Mouse (Mus musculus): ENCODE measurements at regions not wholly inside any gene's neighbourhood (a gene's known extent, or its start where the extent isn't known, plus 50 kb on each side); places are given as distances from the start of the nearest gene placed in this dataset.

DNA sequence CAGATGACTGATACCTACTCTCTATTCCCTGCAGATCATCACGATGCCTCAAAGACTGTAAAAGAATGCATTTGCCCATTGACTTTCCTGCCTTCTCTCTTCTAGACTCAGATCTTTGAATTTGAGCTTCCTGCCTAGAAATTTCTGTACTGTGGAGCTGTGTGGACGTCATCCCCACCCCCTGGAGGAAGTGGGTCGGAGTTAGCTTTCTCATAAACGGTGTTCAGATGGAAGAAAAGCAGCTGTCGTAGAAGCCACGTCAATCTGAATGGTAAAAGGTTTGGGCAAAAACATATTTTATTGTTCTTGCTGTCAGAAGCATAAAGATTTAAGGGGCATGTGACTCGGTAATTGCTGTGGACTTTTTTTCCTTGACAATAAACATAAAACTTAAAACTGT lies 154.6 kb upstream of the Mvb12b start:
- no peak for DNase-seq (ENCODE audit: low read depth, low spot score)

DNA sequence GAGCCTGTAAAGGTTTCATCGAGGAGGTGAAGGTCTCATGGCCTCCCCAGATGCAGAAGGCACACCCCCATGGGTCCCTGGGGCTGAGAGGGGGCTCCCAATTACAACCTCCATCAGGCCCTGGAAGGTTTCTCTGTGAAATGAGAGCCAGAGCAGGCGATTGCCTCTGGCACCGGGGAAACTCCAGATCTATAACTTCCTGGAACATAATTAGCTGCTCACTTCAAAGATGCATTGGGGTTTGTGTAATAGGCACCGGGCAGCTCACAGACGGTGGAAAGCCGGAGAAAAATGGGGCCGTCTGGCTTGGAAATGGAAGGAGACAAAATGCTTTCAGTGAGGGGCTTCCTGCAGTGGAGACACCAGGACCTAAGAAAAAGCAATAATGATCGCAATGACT lies 151.2 kb upstream of the Mvb12b start:
- no peak for DNase-seq (ENCODE audit: low read depth, low spot score)

DNA sequence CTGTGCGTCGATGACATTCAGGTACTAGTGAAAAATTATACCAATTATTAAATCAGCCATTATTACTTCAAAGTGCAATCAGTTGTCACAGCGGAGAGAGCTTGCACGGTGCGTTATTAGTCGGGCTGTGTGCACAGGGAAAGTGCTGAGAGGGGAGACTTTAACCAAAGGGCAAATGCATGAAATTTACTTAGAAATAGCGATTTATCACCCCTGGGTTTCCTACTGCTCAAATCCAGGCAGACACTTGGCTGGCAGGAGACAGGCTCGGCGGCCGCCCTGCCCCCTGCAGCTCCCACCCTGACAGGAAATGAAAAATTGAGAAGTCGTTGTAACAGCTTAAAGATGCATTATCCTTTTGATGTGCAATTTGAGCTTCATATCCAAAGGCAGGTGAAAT lies 145.5 kb upstream of the Mvb12b start:
- no peak for DNase-seq (ENCODE audit: low read depth, low spot score)

DNA sequence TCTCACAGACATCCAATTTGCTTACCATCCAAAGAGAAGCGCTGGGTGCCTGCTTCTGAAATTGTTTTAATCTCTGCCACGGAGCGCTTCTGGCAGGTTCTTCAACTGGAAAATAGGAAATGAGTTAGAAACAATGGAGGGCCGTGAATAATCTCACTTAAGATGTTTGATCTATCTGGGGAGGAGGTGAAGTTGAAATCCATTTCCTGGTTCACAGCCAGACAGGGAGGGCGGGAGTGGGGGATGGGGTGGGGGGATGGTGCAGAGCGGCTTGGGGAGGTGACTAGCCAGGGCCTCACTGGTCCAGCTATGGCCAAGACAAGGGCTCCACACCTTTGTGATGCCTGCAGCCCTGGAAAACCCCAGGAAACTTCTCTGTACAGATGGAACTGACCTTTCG lies 143.7 kb upstream of the Mvb12b start:
- DNase-seq (ENCODE audit: low read depth, low spot score) = no peak

DNA sequence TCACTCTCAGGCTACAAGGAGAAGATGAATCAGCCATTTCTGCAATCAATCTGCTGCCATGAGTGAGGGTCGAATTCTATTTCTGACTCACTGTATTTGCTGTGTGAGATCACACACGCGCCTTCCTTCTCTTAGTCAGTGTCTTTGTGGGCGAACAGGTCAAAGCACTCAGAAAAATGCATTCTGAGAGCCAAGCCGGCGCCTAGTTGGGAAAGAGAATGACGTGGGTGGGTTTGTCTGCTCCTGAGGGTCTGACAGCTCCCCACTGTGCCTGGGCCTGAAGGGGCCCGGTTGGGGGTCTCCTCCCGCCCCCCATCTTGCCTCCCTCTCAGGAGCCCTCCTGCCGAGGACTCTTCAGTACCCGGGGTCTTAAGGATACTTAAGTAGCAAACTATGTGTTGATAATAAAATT lies 143.3 kb upstream of the Mvb12b start:
- DNase-seq (ENCODE audit: low read depth, low spot score) = no peak

DNA sequence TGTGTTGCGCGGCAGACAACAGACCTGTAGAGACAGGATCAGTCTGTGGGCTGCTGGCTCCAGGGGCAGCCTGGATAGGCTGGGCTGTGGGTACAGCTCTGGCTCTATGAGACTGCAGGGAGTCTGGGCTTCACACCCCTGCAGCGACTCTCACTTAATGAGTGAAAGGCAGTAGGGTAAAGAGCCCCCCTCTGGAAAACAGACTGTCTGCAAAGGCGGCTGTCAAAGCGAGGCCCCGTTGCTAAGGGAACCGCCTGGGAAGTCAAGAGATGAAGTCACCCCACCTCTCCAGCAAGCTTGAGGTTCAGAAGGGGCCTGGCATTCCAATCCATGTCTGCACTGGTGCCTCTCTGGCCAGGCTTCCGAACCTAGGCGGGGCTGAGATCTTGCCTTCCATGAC lies 139.7 kb upstream of the Mvb12b start:
- DNase-seq (ENCODE audit: low read depth, low spot score) = no peak

DNA sequence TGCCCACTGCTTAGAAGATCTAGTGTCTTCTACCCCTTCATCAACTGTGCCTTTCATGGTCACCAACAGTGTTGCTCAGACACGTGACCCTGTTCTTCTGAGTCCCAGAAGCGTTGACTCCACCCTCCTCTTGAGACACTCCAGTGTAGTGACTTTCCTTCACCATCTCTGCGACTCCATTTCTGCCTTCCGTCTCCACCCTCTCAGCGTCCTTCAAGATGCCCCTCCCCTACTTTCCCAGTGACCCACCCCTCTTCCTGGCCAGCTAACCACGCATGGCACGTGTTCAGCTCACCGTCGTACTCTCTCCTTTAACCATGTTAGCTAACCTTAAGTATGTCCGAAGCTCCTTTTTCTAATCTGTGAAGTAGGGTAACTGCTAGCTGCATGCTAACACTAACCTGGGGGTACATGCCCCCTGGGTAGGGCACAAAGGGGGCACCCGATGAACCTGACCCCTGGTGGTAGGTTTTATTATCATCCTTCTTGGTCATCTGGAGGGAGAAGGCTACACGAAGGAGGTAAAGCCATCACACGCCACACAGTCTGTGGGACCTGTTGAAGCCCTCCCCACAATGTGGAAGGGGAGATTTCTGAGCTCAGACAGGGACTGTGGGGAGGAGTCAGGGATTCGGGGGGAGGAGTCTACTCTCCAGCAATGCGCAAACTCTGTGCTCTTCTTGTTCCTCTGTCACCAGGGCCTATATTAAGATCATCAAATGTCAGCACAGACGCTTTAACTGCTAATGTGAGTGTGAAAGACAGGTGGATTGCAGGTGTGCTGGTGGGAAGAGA lies 139.0 kb upstream of the Mvb12b start:
- DNase-seq (ENCODE audit: low read depth, low spot score) = no peak

DNA sequence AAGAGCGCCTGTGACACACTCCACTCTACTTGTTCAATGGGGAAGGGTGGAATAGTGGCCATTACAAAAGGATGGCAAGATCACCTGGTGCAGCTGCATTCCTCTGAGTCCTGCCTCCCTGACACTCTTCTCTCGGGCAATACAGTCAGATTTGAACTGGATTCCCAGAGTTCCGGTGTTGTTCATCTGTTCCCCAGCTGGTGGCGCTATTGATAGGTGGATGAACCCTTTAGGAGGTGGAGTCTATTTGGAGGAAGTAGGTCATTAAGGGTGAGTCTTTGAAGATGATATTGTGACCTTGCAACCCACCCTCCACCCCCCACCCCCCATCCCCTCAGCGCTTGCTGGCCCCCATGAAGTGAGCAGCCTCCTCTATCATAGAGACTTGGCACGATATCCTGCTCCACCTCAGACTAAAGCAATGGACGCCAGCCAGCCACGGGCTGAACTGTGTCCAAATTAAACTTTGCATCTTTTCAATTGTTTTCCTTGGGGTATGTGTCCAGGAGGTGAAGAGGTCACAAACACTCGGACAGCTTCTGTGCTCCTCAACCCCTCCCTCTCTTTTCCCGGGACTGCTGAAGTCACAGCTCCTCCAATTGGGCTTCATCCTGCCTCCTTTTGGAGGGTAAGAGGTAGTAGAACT lies 138.1 kb upstream of the Mvb12b start:
- no peak for DNase-seq (ENCODE audit: low read depth, low spot score)

DNA sequence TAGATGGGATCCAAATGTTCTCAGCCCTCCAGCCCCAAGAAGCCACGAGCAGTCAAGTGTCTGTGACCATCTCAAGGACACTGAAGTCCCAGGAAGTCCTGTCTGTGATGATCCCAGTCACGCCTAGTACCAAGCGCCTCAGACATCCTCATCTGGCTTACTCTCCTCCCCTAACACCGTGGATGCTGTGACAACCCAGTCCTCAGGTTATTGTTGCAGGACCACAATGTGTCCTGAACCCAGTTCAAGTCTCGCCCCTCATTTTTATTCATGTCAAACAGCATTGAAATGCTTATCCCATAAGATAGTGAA lies 129.4 kb upstream of the Mvb12b start:
- no peak for DNase-seq (ENCODE audit: low read depth, low spot score)

DNA sequence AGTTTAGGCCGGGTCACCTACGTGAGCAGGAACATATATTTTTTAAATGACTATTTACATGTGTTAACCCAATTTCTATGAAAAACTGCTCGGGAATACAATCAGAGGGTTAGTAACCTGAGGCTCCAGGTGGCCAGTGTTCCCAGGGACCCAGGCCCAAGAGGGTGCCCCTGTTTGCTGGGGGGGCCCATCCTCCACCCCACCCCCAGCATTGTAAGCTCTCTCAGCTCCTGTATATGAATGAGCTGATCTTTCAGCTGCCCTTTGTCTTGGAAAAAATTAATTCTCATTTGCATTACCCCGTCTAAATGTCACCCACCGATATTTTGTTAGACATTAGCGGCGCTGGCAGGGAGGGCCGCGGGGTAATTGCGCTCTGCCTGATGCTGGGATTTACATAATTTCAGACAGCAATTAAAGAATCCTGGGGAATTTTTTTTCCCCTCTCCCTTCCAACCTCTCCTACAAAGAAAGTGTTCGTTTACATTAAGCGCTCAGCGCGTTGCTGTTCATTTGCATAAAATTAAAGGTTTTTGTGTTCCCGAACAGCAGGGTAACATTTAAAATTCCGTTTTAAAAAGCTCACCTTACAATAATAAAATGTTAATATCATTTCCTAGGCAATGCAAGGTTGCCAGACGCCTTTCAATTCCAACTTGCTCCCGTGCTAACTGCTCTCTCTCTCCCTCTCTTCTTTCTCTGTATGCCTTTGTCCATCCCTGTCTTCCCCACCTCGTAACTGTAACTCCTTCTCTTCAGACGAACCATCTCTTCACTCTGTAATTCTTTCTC lies 128.8 kb upstream of the Mvb12b start:
- no peak for DNase-seq (ENCODE audit: low read depth, low spot score)

DNA sequence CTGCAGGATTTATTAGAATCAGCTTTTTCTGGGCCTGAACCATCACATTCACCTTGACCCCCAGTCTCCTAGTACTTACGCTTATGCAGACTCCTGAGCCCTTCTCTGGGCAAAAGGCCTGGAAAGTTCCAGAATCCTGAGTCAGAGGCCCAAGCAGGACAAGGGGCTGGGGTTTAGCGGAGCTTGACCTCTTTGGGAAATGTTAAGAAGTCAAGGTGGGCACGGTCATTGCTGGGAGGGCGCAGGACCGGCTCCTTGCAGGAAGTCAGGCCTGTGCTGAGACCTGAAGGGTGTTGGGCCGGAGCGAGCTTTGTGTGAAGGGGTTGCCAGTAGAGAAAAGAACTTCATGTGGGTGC lies 127.9 kb upstream of the Mvb12b start:
- no peak for DNase-seq (ENCODE audit: low read depth, low spot score)

DNA sequence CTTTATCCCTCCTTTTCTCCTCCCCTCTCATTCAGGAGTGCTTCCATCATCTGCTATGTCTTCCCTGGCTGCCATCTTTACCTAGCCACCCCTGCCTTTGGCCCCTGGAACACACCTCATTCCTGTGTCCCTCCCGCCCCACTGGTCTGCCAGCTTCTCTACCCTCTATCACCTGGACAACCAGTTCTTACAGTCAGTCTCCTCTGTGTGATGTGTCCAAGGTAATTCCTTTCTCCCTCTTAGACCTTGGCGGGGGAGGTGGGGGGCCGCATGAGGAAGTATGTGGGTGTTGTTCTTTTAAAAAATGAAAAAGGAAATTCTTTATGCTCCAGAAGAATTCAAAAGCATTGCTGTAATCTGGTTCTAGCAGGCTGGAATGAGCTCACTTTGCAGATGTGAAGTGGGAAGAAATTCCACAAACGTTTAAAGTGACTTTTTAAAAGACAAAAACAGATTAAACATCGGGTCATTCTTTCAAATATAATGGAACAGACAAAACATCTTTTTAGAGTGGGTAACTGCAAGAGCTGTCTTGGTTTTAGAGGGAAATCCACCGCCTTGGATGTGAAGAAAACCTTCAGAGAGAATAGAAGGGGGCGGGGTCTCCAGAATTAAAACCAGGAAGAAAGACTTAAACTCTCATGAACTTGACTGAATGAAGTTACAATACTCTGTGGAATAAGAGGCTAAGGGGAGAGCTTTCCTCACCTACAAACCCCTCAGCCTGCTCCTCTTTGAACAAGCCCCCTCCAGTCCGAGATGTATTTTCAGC lies 127.3 kb upstream of the Mvb12b start:
- DNase-seq (ENCODE audit: low read depth, low spot score) = no peak

DNA sequence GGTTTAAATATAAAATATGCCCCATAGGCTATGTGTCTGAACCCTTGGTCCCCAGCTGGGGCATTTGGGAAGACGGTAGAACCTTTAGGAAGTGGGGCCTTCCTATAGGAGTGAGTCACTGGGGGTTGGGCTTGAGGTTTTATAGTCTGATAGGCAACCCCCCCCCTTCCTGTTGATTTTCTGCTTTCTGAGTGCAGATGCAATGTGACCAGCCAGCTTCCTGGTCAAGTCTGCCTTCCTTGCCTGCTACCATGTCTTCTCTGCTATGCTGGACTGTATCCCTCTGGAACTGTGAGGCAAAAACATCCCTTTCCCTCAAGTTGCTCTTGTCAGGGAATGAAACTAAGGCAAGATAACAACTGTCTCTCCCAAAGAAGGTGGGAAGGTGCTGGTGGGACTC lies 122.4 kb upstream of the Mvb12b start:
- DNase-seq (ENCODE audit: low read depth, low spot score) = no peak

DNA sequence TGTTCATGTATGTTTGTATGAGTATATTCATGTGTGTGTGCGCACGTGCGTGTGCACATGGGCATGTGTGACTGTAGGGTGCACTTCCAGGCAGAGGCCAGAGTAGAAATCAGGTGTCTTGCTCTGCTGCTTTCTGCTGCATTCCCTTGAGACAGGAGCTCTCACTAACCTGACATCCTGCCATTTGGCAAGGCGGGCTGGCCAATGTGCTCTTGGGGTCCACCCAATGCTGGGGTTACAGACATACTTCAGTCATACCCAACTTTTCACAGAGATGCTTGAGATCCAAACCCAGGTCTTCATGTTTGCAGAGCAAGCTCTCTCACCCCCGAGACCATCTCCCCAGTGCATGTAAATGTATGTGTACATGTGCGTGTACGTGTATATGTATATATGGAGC lies 120.2 kb upstream of the Mvb12b start:
- no peak for DNase-seq (ENCODE audit: low read depth, low spot score)

DNA sequence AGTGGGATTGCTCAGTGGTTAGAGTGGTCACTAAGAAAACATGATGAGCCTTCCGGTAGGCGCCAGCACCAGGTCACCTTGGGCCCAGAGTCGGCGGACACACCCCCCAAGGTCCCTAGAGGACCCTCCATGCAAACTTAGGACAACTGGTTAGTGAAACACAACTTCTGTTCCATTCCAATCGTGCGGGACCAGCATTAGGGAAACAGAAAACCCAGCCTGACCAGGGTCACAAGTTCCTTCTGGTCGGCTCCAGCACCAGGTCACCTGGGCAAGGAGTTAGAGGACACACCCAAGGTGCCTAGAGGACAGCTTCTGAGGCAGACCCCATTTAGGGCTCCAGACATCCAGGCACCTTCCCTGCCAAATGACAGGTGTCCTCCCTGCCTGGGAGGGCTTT lies 109.4 kb upstream of the Mvb12b start:
- no peak for DNase-seq (ENCODE audit: low read depth, low spot score)

DNA sequence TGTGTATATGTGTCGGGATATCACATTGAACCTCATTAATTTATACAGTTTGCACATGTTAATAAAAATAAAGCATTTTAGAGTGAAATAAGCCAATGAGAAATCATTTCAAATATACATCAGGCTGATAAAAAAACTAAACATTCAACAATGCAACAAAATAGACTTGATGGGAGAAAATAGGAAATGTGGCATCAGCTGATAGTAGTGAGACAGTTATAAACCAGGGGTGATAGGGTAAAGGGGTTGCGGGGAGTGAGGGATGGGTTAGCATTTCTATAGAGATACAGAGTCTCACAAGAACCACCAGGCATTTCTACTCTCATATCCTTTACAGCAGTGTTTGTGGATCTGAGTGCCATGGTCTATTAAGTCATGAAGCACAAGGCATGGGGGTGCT lies 108.6 kb upstream of the Mvb12b start:
- no peak for DNase-seq (ENCODE audit: low read depth, low spot score)

DNA sequence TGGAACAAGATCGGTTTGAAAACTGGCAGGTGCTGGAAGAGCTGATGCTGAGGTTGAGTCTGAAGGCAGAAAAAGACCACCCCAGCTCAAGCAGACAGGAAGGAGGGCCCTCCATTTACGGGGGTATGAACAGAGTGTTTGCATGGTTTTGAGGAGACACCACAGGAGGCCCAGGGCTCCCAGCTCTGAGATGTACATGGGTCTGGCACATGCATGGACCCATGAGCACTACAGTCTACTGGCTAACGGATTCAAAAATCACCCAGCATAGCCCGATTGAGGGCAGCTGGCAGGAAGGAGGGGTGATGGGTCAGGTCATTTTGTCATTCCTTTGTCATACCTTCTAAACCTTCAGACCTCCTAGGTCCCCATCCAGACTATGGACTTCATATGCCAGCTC lies 103.6 kb upstream of the Mvb12b start:
- no peak for DNase-seq (ENCODE audit: low read depth, low spot score)

DNA sequence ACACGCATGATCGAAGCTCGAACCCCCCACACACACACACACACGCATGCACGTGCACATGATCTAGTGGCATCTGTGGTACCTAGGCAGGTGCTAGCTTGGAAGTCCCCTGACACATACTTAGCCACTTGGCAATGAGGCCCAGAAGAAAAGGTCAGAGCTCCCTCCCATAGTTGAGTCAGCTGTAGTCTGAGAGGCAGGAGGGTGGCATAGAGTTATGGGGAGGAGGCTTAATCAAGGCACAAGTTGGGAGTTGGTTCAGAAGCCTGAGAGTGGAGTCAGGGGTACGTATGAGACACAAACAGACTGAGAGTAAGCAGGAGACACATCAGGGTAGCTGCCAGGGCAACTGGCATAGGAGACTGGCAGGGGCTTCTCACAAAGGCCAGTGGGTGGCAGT lies 103.0 kb upstream of the Mvb12b start:
- DNase-seq (ENCODE audit: low read depth, low spot score) = no peak

DNA sequence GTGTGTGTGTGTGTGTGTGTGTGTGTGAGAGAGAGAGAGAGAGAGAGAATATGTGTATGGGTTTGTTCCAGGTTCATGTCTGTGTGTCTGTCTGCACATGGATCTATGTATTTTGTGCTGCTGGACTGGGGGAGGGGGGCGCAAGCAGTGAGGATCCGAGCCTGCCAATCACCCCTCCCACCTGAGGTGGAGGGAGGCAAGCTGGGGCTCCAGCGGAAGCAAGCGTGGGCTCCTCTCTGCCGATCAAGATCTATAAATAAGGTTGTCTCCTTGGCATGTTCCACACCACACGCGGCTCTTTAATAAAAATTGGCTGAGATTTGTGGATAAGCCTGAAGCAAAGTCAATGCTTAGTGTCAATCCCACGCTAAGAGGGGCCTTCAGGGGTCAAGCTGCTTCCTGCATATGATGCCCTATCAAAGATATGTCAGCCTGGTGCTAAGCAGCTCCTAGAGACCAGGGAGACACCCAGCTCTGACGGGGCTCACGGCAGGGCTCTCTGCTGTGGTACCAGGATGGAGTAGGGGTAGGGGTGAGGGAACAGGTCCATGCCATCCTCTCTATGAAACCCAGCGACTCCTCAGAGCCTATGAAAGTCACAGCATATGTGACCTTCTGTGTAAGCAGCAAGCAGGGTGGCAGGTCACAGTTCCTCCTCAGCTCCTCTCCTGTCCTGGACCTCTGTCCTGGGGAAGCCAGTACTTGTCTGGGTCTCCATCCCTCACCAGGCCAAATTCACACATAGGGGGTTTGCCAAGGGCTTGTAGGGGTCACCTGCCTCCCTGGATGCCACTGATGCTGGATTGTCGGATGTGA lies 102.0 kb upstream of the Mvb12b start:
- DNase-seq (ENCODE audit: low read depth, low spot score) = no peak

DNA sequence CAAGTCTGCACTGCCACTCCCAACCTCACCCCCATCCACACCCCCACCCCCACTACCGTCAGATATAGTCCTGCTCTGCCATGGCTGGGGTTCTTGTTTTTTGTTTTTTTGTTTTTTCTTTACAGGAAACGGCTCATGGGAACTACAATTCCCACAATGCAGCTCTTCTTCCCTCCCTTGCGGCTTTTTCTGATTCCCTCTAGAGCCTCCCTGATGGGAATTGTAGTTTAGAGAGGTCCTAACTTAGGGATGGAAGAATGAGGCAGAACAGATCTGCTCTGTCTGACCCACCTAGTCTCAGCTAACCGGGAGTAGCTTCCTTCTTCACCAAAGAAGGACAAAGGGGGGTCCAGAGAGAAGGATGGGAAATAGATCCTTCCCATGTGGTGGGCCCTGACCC lies 98.7 kb upstream of the Mvb12b start:
- no peak for DNase-seq (ENCODE audit: low read depth, low spot score)

DNA sequence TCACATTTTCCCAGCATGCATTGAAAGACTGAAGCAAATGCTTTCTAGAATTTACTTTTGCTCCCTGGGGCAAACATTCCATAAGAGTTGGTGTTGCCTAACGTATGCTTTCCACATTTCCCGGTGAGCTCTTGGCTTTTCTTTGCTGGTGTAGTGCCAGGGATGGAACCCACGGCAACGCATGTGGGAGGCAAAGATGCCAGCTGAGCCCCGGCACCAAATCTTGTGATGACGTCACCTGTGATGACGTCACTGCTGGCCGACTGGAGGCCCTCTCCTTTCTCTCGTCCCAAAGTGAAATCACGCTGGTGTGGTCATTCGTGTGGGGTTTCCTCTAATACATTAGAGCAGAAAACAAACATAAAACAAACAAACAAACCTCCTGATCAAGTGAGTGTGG lies 97.6 kb upstream of the Mvb12b start:
- DNase-seq (ENCODE audit: low read depth, low spot score) = no peak
